Mouse (Mus musculus) midbrain, postnatal 0 days (tissue): ENCODE measurements at regions not wholly inside any gene's neighbourhood (a gene's known extent, or its start where the extent isn't known, plus 50 kb on each side); places are given as distances from the start of the nearest gene placed in this dataset.
A peak's percentile ranks its signal among the peaks of the same experiment; 100 is the strongest.
"Not testable (repeated sequence)": the region's sequence is repeated elsewhere in the genome, so short reads cannot be mapped to it uniquely, and the experiment has no call there.

Experiments
- ATAC-seq: fragments of 200-750 bp; cut with Nextera tagmentation; 2 replicates; pipeline ENCODE4 v1.8.0; 2017; ENCODE audit warnings: moderate number of reproducible peaks, mild to moderate bottlenecking, moderate TSS enrichment, moderate library complexity; ENCODE audit not compliant: low FRiP score
- DNase-seq: peaks from one replicate; pipeline ENCODE4 v3.0.0-alpha.2; 2015; ENCODE audit warnings: low spot score
- H3K27ac ChIP-seq: fragments of 300-500 bp; sonication (generic); 2 replicates; pipeline ENCODE4 v1.5.1; 2014; ENCODE audit warnings: low read depth, mild to moderate bottlenecking, low read length, mixed read lengths
- H3K27me3 ChIP-seq: fragments of 300-500 bp; sonication (generic); 2 replicates; pipeline ENCODE4 v1.6.1; 2014; ENCODE audit warnings: low read length, control low read depth, mixed read lengths; ENCODE audit not compliant: insufficient read depth
- H3K36me3 ChIP-seq: fragments of 300-500 bp; sonication (generic); 2 replicates; pipeline ENCODE4 v1.6.1; 2014; ENCODE audit warnings: low read length, control low read depth, mixed read lengths; ENCODE audit not compliant: insufficient read depth
- H3K4me1 ChIP-seq: fragments of 300-500 bp; sonication (generic); 2 replicates; pipeline ENCODE4 v1.6.1; 2014; ENCODE audit warnings: mild to moderate bottlenecking, control low read depth, antibody characterized with exemption, low read length, mixed read lengths; ENCODE audit not compliant: insufficient read depth
- H3K4me2 ChIP-seq: fragments of 300-500 bp; sonication (generic); 2 replicates; pipeline ENCODE4 v1.6.1; 2014; ENCODE audit warnings: low read depth, mild to moderate bottlenecking, low read length, mixed read lengths; ENCODE audit not compliant: poor library complexity, severe bottlenecking
- H3K4me3 ChIP-seq: fragments of 300-500 bp; sonication (generic); 2 replicates; pipeline ENCODE4 v1.5.1; 2014; ENCODE audit warnings: low read depth, mild to moderate bottlenecking, low read length, moderate library complexity
- H3K9ac ChIP-seq: fragments of 300-500 bp; sonication (generic); replicated peaks from 2 replicates; pipeline ENCODE4 v1.6.1; 2014; ENCODE audit warnings: mild to moderate bottlenecking, low read length, moderate library complexity, mixed read lengths; ENCODE audit not compliant: poor library complexity, severe bottlenecking
- H3K9me3 ChIP-seq: fragments of 300-500 bp; sonication (generic); 2 replicates; pipeline ENCODE4 v1.6.1; 2016; ENCODE audit warnings: low read length, control low read depth
- CTCF ChIP-seq: IDR thresholded peaks from 2 replicates; pipeline ENCODE4 v1.5.1; 2016; ENCODE audit warnings: antibody characterized with exemption, mild to moderate bottlenecking
- WGBS: fragments of 180-500 bp; shearing (Covaris S2); extraction: QIAGEN DNeasy Blood & Tissue Kit; methylation state at CpG from one replicate; pipeline ENCODE4 v1.1.7; 2014; 5-methylcytosine and 5-hydroxymethylcytosine counted together

DNA sequence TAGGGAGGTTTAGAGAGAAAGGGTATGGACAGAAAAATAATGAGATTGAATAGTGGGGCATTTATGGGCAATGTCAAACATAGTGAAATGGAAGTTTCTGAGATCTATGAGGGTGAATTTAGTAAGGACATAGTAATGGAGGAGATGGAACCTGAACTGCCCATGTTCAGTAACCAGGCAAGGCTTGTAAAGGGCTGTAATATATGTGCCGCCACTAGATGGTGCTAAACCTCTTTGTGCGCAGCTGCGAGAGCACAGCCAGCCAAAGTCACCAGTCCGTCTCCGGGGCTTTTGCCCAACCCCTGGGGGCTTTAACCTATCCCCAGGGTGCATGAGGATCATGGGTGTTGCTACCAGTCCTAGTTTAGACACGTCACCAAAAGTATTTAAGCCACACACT is 77.7 kb upstream of the Vmn2r25 start:
- 0 out of 2 replicates have a peak, but pooled peaks have one; percentile 65 for ATAC-seq

GRCm38 (mm10) chr6:123937930-123938329 is 84.7 kb upstream of the Vmn2r25 start:
- H3K27me3 ChIP-seq = no peaks in the 10 kb centered on the region
- 96% methylated on average over 2 of the region's 2 CpGs for WGBS
- no peak overlapping the region for H3K4me2 ChIP-seq
- H3K9me3 ChIP-seq = no peaks in the 10 kb centered on the region
- H3K4me3 ChIP-seq = no peak overlapping the region
- H3K4me1 ChIP-seq = no peaks in the 10 kb centered on the region
- DNase-seq (no peak), ATAC-seq (no peak)
- no peak for TF ChIP-seq CTCF
- H3K36me3 ChIP-seq = no peaks in the 10 kb centered on the region
- H3K27ac ChIP-seq = no peak overlapping the region
- H3K9ac ChIP-seq = no peak overlapping the region

More for the DNA sequence above, 77.7 kb upstream of the Vmn2r25 start:
- not testable (repeated sequence) for H3K27me3 ChIP-seq, H3K4me1 ChIP-seq, H3K4me3 ChIP-seq, H3K4me2 ChIP-seq, H3K9me3 ChIP-seq, H3K27ac ChIP-seq, H3K9ac ChIP-seq, DNase-seq, H3K36me3 ChIP-seq
- 2% methylated on average over 3 of the region's 6 CpGs for WGBS
- TF ChIP-seq CTCF = peak; percentile 57

DNA sequence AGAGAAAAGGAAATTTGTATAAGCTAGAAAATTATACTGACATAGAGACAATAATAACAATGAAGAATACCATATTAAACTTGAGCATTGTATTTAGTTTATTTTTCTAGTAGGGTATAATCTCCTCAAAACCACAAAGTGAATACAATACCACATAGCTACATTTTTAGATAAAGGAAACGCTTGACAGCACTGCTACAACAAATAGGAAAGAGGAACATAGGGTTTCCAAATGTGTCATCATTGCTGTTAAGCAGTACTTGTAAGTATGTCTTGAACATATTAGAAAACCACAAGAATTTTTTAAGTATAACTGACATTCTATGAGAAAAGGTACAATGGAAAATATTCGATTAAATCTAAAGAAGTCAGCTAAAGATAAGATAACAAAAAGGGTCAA is 63.0 kb upstream of the Vmn2r26 start:
- Histone ChIP-seq H3K9ac (no peak overlapping the region), H3K4me1 (no peaks in the 10 kb centered on the region), H3K4me3 (no peak overlapping the region), H3K4me2 (no peak overlapping the region), H3K36me3 (no peaks in the 10 kb centered on the region), H3K27ac (no peak overlapping the region), H3K27me3 (no peaks in the 10 kb centered on the region), H3K9me3 (no peaks in the 10 kb centered on the region)
- no peak for TF ChIP-seq CTCF
- ATAC-seq (no peak), DNase-seq (no peak)
- WGBS = 82% methylated on average over 2 of the region's 2 CpGs

- no peaks in the 10 kb centered on the region for H3K36me3 ChIP-seq
- no peaks in the 10 kb centered on the region for H3K4me1 ChIP-seq
- H3K27ac ChIP-seq = no peak overlapping the region
- no peak overlapping the region for H3K9ac ChIP-seq
- no peaks in the 10 kb centered on the region for H3K9me3 ChIP-seq
- H3K4me2 ChIP-seq = no peak overlapping the region
- H3K27me3 ChIP-seq = no peaks in the 10 kb centered on the region
- DNase-seq (peak; percentile 10), ATAC-seq (no peak)
- no peak for TF ChIP-seq CTCF
- no peak overlapping the region for H3K4me3 ChIP-seq
Observed at GRCm38 (mm10) chr6:123971180-123971579, 53.2 kb upstream of the Vmn2r26 start.
